16 mouse cellular contexts compared by ENCODE assay signal in the genomic region with DNA sequence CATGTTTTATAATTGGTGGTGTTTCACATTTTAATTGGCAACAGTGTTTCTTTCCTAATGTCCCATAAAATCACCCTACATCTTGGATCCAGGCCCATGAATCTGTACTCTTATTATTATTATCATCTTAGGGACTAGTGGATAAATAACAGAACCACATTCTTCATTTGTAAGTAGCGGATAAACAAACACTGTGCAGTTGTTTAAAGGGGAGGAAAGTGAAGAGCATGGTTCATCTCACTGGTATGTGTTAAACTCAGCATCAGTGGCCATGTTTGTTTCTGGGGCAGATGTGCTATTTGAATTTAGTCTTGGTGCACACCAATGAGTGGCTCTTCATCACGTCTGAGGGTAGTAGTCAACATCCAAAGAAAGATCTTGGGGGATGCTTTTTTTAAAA.
"Had no signal": no experiment of that assay in that cellular context is flagged by ENCODE, and none has a peak within 500 bp of the region (broad histone marks: within the 10 kb centered on the region; RNA-seq: fewer than 3 reads in every experiment).

No protein-coding gene starts in this region.

- H3K4me3 ChIP-seq: hindbrain, embryonic 13.5 days; limb, embryonic 13.5 days; midbrain, embryonic 10.5 days; myocyte; neural tube, embryonic 12.5 days had no signal

- ATAC-seq: hindbrain, postnatal 0 days had no signal

- H3K4me2 ChIP-seq: hindbrain, embryonic 13.5 days; limb, embryonic 13.5 days; liver, embryonic 11.5 days; neural tube, embryonic 12.5 days had no signal

- H3K9ac ChIP-seq: hindbrain, embryonic 13.5 days; limb, embryonic 13.5 days; neural tube, embryonic 12.5 days had no signal

- H3K27me3 ChIP-seq: hindbrain, embryonic 13.5 days; limb, embryonic 13.5 days; neural tube, embryonic 12.5 days had no signal

- H3K27ac ChIP-seq: hindbrain, embryonic 13.5 days; hindbrain, postnatal 0 days; limb, embryonic 13.5 days; midbrain, embryonic 10.5 days; neural tube, embryonic 12.5 days had no signal

- DNase-seq: kidney, adult 11 months; kidney, adult 9 months; layer of hippocampus, adult 9-11 months; layer of hippocampus, postnatal 36 days; left cerebral cortex, postnatal 4 days; midbrain, embryonic 14.5 days; retina, postnatal 1 day; spleen, adult 18-20 months; thymus, postnatal 36 days had no signal

- H3K4me1 ChIP-seq: hindbrain, embryonic 13.5 days; neural tube, embryonic 12.5 days had no signal

- H3K36me3 ChIP-seq: hindbrain, embryonic 13.5 days; limb, embryonic 13.5 days; midbrain, embryonic 10.5 days; neural tube, embryonic 12.5 days had no signal

- H3K9me3 ChIP-seq: limb, embryonic 13.5 days; neural tube, embryonic 12.5 days had no signal
